Mouse (Mus musculus) liver, embryonic 11.5 days (tissue): ENCODE results near the gene D10Wsu102e. TPM values are rescaled to one million over a fixed set of nuclear protein-coding genes. Genes with fewer than 3 reads are reported as not detected.

ENCODE experiments used
- ATAC-seq: fragments of 200-750 bp; cut with Nextera tagmentation; replicated peaks from 2 replicates; pipeline ENCODE4 v1.8.0; 2017; ENCODE audit warnings: moderate number of reproducible peaks, mild to moderate bottlenecking, moderate TSS enrichment, moderate library complexity; ENCODE audit not compliant: low FRiP score
- DNase-seq: peaks from one replicate; pipeline ENCODE4 v3.0.0-alpha.2; 2017; ENCODE audit warnings: low spot score
- H3K27ac ChIP-seq: fragments of 300-500 bp; sonication (generic); 2 replicates; pipeline ENCODE4 v1.5.1; 2014; ENCODE audit warnings: mild to moderate bottlenecking, low read depth, low read length, control low read depth
- H3K27me3 ChIP-seq: fragments of 300-500 bp; sonication (generic); replicated peaks from 2 replicates; pipeline ENCODE4 v1.6.1; 2014; ENCODE audit warnings: low read length, mixed read lengths; ENCODE audit not compliant: control insufficient read depth, insufficient read depth
- H3K36me3 ChIP-seq: fragments of 300-500 bp; sonication (generic); 2 replicates; pipeline ENCODE4 v1.6.1; 2014; ENCODE audit warnings: mild to moderate bottlenecking, low read length, moderate library complexity, mixed read lengths; ENCODE audit not compliant: control insufficient read depth, insufficient read depth
- H3K4me1 ChIP-seq: fragments of 300-500 bp; sonication (generic); replicated peaks from 2 replicates; pipeline ENCODE4 v1.6.1; 2014; ENCODE audit warnings: low read length, mixed read lengths; ENCODE audit not compliant: control insufficient read depth, insufficient read depth
- H3K4me2 ChIP-seq: fragments of 300-500 bp; sonication (generic); 2 replicates; pipeline ENCODE4 v1.6.1; 2014; ENCODE audit warnings: mild to moderate bottlenecking, control low read depth, moderate library complexity
- H3K4me3 ChIP-seq: fragments of 300-500 bp; sonication (generic); 2 replicates; pipeline ENCODE4 v1.5.1; 2014; ENCODE audit warnings: low read depth, low read length, control low read depth
- H3K9ac ChIP-seq: fragments of 300-500 bp; sonication (generic); 2 replicates; pipeline ENCODE4 v1.6.1; 2014; ENCODE audit warnings: low read depth, low read length, control low read depth
- H3K9me3 ChIP-seq: fragments of 300-500 bp; sonication (generic); 2 replicates; pipeline ENCODE4 v1.6.1; 2016; ENCODE audit warnings: low read length, inconsistent platforms, mixed read lengths; ENCODE audit not compliant: control insufficient read depth
- WGBS: fragments of 180-500 bp; shearing (Covaris S2); extraction: QIAGEN DNeasy Blood & Tissue Kit; methylation state at CpG from one replicate; pipeline ENCODE4 v1.1.7; 2014; 5-methylcytosine and 5-hydroxymethylcytosine counted together
- polyA plus RNA-seq: library from polyadenylated mRNA; unstranded; fragments of >200 nt; fragmentation: Nextera tagmentation; extraction: Ambion mirVana; gene quantifications from 2 replicates; pipeline ENCODE4 v1.2.1, GENCODE M21; 2014

The D10Wsu102e gene
- polyA plus RNA-seq, 1 experiment from 2014 or later = 0.81 TPM

GRCm38 (mm10) chr10:83326648-83327285, 33.3 kb upstream of the D10Wsu102e start:
- H3K9me3 ChIP-seq = no peaks in the 10 kb centered on the region
- H3K4me1 ChIP-seq = no peaks in the 10 kb centered on the region
- H3K27me3 ChIP-seq = no peaks in the 10 kb centered on the region
- no peak overlapping the region for H3K4me3 ChIP-seq
- no peaks in the 10 kb centered on the region for H3K36me3 ChIP-seq
- DNase-seq = no peak
- WGBS = 85% methylated on average over 14 of the region's 14 CpGs
- H3K4me2 ChIP-seq = no peak overlapping the region
- no peak overlapping the region for H3K9ac ChIP-seq
- no peak for ATAC-seq
- H3K27ac ChIP-seq = no peak overlapping the region

- 90% methylated on average over 5 of the region's 5 CpGs for WGBS
- Histone ChIP-seq H3K9ac (no peak overlapping the region), H3K4me2 (no peak overlapping the region), H3K9me3 (no peaks in the 10 kb centered on the region), H3K36me3 (no peaks in the 10 kb centered on the region), H3K27ac (no peak overlapping the region), H3K4me1 (no peaks in the 10 kb centered on the region), H3K27me3 (peaks cover 2% of the 10 kb centered on the region; the same call in 1 of the 2 replicates), H3K4me3 (no peak overlapping the region)
- DNase-seq (no peak), ATAC-seq (no peak)
These were observed 31.2 kb upstream of the D10Wsu102e start for GRCm38 (mm10) chr10:83328791-83329190.

- no peaks in the 10 kb centered on the region for H3K9me3 ChIP-seq
- H3K27me3 ChIP-seq = peaks cover 18% of the 10 kb centered on the region
- H3K4me1 ChIP-seq = no peaks in the 10 kb centered on the region
- H3K36me3 ChIP-seq = no peaks in the 10 kb centered on the region
- ATAC-seq (no peak), DNase-seq (no peak)
- no peak overlapping the region for H3K4me3 ChIP-seq
- H3K9ac ChIP-seq = no peak overlapping the region
- no peak overlapping the region for H3K4me2 ChIP-seq
- WGBS = 67% methylated on average over 6 of the region's 6 CpGs
- H3K27ac ChIP-seq = no peak overlapping the region
These were observed 29.7 kb upstream of the D10Wsu102e start for GRCm38 (mm10) chr10:83330336-83330735.

GRCm38 (mm10) chr10:83331811-83332210, 28.2 kb upstream of the D10Wsu102e start:
- H3K9me3 ChIP-seq = no peaks in the 10 kb centered on the region
- peaks cover 32% of the 10 kb centered on the region for H3K27me3 ChIP-seq
- H3K36me3 ChIP-seq = no peaks in the 10 kb centered on the region
- ATAC-seq (no peak), DNase-seq (no peak)
- H3K9ac ChIP-seq = no peak overlapping the region
- no peaks in the 10 kb centered on the region for H3K4me1 ChIP-seq
- 83% methylated on average over 5 of the region's 5 CpGs for WGBS
- no peak overlapping the region for H3K4me3 ChIP-seq
- H3K4me2 ChIP-seq = no peak overlapping the region
- H3K27ac ChIP-seq = no peak overlapping the region

- peaks cover 40% of the 10 kb centered on the region for H3K27me3 ChIP-seq
- 81% methylated on average over 11 of the region's 11 CpGs for WGBS
- H3K9ac ChIP-seq = no peak overlapping the region
- ATAC-seq = no peak
- H3K36me3 ChIP-seq = no peaks in the 10 kb centered on the region
- no peak for DNase-seq
- H3K9me3 ChIP-seq = no peaks in the 10 kb centered on the region
- H3K27ac ChIP-seq = no peak overlapping the region
- H3K4me2 ChIP-seq = no peak overlapping the region
- peaks cover 2% of the 10 kb centered on the region; the same call in 1 of the 2 replicates for H3K4me1 ChIP-seq
- no peak overlapping the region for H3K4me3 ChIP-seq
These were observed 27.4 kb upstream of the D10Wsu102e start for GRCm38 (mm10) chr10:83332581-83332980.

- H3K9ac ChIP-seq = no peak overlapping the region
- no peak overlapping the region for H3K4me3 ChIP-seq
- no peaks in the 10 kb centered on the region for H3K9me3 ChIP-seq
- H3K4me1 ChIP-seq = peaks cover 2% of the 10 kb centered on the region; the same call in 1 of the 2 replicates
- ATAC-seq (no peak), DNase-seq (no peak)
- H3K4me2 ChIP-seq = no peak overlapping the region
- H3K36me3 ChIP-seq = no peaks in the 10 kb centered on the region
- no peak overlapping the region for H3K27ac ChIP-seq
- peaks cover 60% of the 10 kb centered on the region for H3K27me3 ChIP-seq
- 41% methylated on average over 7 of the region's 7 CpGs for WGBS
These were observed 23.7 kb upstream of the D10Wsu102e start for GRCm38 (mm10) chr10:83336336-83336735.

GRCm38 (mm10) chr10:83337159-83337951, 22.7 kb upstream of the D10Wsu102e start, which contains the start of gene Slc41a2:
Gene Slc41a2 (minus strand): TSS chr10:83337882.
- no peak within 1 kb of the TSS; the same call in 1 of the 2 replicates for H3K9ac ChIP-seq
- no peaks in the 10 kb centered on the region for H3K36me3 ChIP-seq
- peak within 1 kb of the TSS; percentile 54 for H3K4me3 ChIP-seq
- no peak within 1 kb of the TSS for H3K27ac ChIP-seq
- peak; percentile 51 for DNase-seq
- 1% methylated on average over 86 of the region's 102 CpGs for WGBS
- ATAC-seq = peak; percentile 60
- H3K9me3 ChIP-seq = no peaks in the 10 kb centered on the region
- peak within 1 kb of the TSS; percentile 91 for H3K4me2 ChIP-seq
- H3K27me3 ChIP-seq = peaks cover 60% of the 10 kb centered on the region
- peaks cover 2% of the 10 kb centered on the region; the same call in 1 of the 2 replicates for H3K4me1 ChIP-seq

GRCm38 (mm10) chr10:83337971-83338598, 21.9 kb upstream of the D10Wsu102e start:
- Histone ChIP-seq H3K9ac (no peak overlapping the region), H3K27ac (no peak overlapping the region), H3K4me3 (peak overlapping the region; percentile 54), H3K4me1 (peaks cover 2% of the 10 kb centered on the region; the same call in 1 of the 2 replicates), H3K4me2 (peak overlapping the region; percentile 91), H3K27me3 (peaks cover 60% of the 10 kb centered on the region), H3K9me3 (no peaks in the 10 kb centered on the region), H3K36me3 (no peaks in the 10 kb centered on the region)
- 48% methylated on average over 8 of the region's 9 CpGs for WGBS
- DNase-seq (no peak), ATAC-seq (no peak)
